Mouse (Mus musculus): ENCODE data around the gene Cep68. TPM values are rescaled to one million over a fixed set of nuclear protein-coding genes. Genes with fewer than 3 reads are reported as not detected.

Cep68 gene
- polyA plus RNA-seq, 1 experiment from 2014 or later, result 24.9 TPM

DNA sequence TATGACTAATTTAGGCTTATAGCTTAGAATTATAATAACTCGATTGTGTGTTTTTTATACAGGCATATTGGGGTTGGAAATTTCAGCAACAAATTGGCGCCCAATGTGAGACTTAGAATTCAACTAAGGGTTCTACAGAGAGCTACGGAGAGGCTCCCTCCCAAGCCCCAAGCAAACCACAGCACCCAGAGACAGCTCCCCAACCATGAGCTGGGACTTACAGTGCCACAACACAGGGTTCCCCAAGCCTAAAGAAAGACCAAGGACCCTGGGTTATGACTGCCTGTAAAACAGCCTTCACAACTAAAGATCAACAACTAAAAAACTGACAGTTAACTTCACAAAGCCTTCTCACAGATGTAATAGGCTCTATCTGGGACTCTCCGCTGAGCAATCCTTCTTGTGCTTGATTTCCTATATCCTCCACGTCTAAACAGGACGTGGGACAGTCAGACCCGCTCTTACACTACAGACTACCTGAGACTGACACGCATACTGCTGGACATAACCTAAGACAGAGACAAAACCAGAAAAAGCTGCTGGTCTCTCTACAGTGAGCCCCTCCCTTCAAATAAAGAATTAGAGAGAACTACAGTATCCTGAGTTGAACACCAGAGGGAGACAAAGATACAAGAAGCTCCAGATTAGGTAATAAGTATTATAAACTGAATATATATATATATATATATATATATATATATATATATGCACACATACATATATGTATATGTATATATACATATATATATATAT, 13.6 kb upstream of the Cep68 start:
- DNase-seq (ENCODE audit: low spot score), result peak; percentile 73

DNA sequence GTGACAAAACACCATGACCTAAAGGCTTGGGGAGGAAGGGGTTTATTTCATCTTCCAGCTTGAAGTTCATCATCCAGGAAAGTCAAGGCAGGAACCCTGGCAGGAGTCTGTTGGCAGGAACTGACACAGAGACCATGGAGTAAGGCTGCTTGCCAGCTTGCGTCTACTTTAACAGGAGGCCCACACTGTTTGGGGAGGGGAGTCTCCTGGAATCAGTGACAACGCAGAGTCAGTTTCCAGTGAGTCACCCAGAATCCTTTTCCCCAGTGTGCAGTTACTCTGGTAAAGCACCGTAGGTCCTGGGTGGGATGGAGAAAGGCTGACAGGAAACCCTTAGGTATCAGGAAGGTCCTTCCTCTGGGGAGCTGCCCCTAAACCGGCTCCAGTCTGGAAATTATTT, 5.6 kb upstream of the Cep68 start:
- WGBS, result 87% methylated on average over 4 of the region's 4 CpGs
- Histone ChIP-seq H3K4me2 (ENCODE audit: low read length) (no peak overlapping the region), H3K27ac (ENCODE audit: low read depth, low read length) (no peak overlapping the region), H3K27me3 (replicated peaks; ENCODE audit: control insufficient read depth, insufficient read depth, low read length) (no peaks in the 10 kb centered on the region), H3K9ac (ENCODE audit: low read length) (no peak overlapping the region), H3K36me3 (ENCODE audit: control insufficient read depth, insufficient read depth, low read length) (no peaks in the 10 kb centered on the region), H3K4me3 (ENCODE audit: low read depth, low read length) (no peak overlapping the region), H3K4me1 (ENCODE audit: control insufficient read depth, insufficient read depth, low read length) (no peaks in the 10 kb centered on the region), H3K9me3 (replicated peaks; ENCODE audit: control insufficient read depth, low read length) (no peaks in the 10 kb centered on the region)
- no peak for ATAC-seq
- DNase-seq (ENCODE audit: low spot score), result no peak

More for the DNA sequence above, 13.6 kb upstream of the Cep68 start:
- Histone ChIP-seq H3K36me3 (ENCODE audit: control insufficient read depth, insufficient read depth, low read length) (no peaks in the 10 kb centered on the region), H3K4me3 (ENCODE audit: low read depth, low read length) (no peak overlapping the region), H3K27me3 (replicated peaks; ENCODE audit: control insufficient read depth, insufficient read depth, low read length) (no peaks in the 10 kb centered on the region), H3K9ac (ENCODE audit: low read length) (no peak overlapping the region), H3K9me3 (replicated peaks; ENCODE audit: control insufficient read depth, low read length) (no peaks in the 10 kb centered on the region), H3K4me1 (ENCODE audit: control insufficient read depth, insufficient read depth, low read length) (no peaks in the 10 kb centered on the region), H3K4me2 (ENCODE audit: low read length) (no peak overlapping the region), H3K27ac (ENCODE audit: low read depth, low read length) (no peak overlapping the region)
- WGBS, result 55% methylated on average over 8 of the region's 8 CpGs
- peak; percentile 71 for ATAC-seq

DNA sequence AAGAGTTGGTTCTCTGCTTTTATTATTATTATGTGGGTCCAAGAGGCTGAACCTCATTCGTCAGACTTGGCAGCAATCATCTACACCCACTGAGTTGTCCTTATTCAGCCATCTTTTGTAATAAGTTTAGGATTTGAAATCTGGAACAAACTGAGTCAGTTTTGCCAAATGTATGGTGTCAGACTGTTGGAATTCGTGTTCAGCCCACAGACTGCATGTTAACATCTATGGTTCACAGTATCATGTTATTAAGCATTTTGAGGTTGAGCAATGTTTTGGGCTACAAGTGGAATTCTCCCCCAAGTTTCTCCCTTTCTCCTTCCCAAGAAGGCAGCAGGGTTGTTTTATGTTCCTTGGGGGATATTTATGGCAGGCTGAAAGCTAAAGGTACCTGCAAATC, 3.9 kb upstream of the Cep68 start:
- Histone ChIP-seq H3K27me3 (replicated peaks; ENCODE audit: control insufficient read depth, insufficient read depth, low read length) (no peaks in the 10 kb centered on the region), H3K4me2 (ENCODE audit: low read length) (no peak overlapping the region), H3K9me3 (replicated peaks; ENCODE audit: control insufficient read depth, low read length) (no peaks in the 10 kb centered on the region), H3K27ac (ENCODE audit: low read depth, low read length) (no peak overlapping the region), H3K9ac (ENCODE audit: low read length) (no peak overlapping the region), H3K36me3 (ENCODE audit: control insufficient read depth, insufficient read depth, low read length) (no peaks in the 10 kb centered on the region), H3K4me1 (ENCODE audit: control insufficient read depth, insufficient read depth, low read length) (peaks cover 4% of the 10 kb centered on the region; the same call in 1 of the 2 replicates), H3K4me3 (ENCODE audit: low read depth, low read length) (no peak overlapping the region)
- DNase-seq (ENCODE audit: low spot score), result no peak
- WGBS, result 68% methylated on average over 2 of the region's 2 CpGs
- no peak for ATAC-seq

DNA sequence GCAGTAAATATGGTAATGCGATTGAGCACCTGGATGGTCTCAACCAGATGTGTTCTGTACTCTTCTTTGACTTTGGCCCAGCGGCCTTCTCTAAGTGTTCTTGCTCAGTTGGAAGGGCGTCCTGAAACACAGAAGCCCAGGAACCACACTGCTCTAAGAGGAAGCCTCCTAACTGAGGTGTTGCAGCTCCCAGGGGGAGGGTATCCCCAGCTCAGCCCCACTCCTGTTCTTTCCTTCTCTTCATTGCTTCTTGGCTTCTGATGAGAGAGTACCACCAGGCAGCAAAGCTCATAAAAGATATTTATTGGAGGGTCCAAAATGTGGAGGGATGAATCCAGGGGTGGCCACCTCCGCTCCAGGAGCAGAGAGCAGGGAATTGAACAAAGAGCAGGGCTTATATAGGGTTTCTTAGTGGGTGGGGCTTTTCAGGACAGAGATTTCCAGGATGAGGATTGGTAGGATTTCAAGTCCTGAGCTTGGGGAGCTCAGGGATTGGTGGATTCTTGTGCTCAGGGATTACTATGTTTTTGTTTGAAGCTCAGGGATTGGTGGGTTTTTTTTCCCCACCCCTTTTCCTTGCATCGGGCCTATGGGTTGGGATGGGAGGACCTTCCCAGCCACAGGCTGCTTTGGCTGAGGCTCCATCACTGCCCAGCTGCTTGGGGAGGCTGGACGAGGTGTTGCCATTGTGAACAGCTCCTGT, 1.4 kb upstream of the Cep68 start:
- no peaks in the 10 kb centered on the region for H3K27me3 ChIP-seq (replicated peaks; ENCODE audit: control insufficient read depth, insufficient read depth, low read length)
- DNase-seq (ENCODE audit: low spot score) (no peak), ATAC-seq (no peak)
- H3K9me3 ChIP-seq (replicated peaks; ENCODE audit: control insufficient read depth, low read length), result no peaks in the 10 kb centered on the region
- no peak overlapping the region for H3K27ac ChIP-seq (ENCODE audit: low read depth, low read length)
- H3K4me3 ChIP-seq (ENCODE audit: low read depth, low read length), result no peak overlapping the region
- peaks cover 15% of the 10 kb centered on the region for H3K4me1 ChIP-seq (ENCODE audit: control insufficient read depth, insufficient read depth, low read length)
- 0 out of 2 replicates have a peak, but pooled peaks cover 7% of the 10 kb centered on the region for H3K36me3 ChIP-seq (ENCODE audit: control insufficient read depth, insufficient read depth, low read length)
- H3K9ac ChIP-seq (ENCODE audit: low read length), result no peak overlapping the region
- WGBS, result 91% methylated on average over 6 of the region's 6 CpGs
- H3K4me2 ChIP-seq (ENCODE audit: low read length), result no peak overlapping the region

DNA sequence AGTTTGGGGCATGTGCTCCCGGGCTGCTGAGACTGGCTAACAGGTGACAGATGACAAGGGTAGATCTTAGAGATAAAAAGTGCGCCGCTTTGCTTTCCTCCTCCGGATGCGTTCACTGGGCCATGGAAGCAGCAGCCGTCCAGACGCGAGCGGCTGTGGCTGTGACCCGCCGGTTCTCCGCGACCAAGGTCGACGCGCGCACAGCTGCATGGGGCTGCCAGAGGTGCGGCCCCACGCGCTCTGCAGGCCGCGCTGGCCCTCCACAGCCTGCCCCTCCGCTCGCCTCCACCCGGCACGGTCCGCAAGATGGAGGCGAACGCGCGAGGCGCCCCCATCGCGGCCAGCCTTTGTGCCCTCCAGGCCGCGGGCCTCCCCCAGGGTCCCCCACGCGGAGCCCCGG, 389 bp downstream of the Cep68 start:
- Histone ChIP-seq H3K4me1 (ENCODE audit: control insufficient read depth, insufficient read depth, low read length) (peaks cover 15% of the 10 kb centered on the region), H3K27me3 (replicated peaks; ENCODE audit: control insufficient read depth, insufficient read depth, low read length) (no peaks in the 10 kb centered on the region), H3K4me3 (ENCODE audit: low read depth, low read length) (peak overlapping the region; percentile 94), H3K9me3 (replicated peaks; ENCODE audit: control insufficient read depth, low read length) (no peaks in the 10 kb centered on the region), H3K9ac (ENCODE audit: low read length) (peak overlapping the region; percentile 94), H3K36me3 (ENCODE audit: control insufficient read depth, insufficient read depth, low read length) (peaks cover 17% of the 10 kb centered on the region; the same call in 1 of the 2 replicates), H3K27ac (ENCODE audit: low read depth, low read length) (peak overlapping the region; percentile 82), H3K4me2 (ENCODE audit: low read length) (peak overlapping the region; percentile 91)
- ATAC-seq (peak; percentile 72), DNase-seq (ENCODE audit: low spot score) (peak; percentile 37)
- under 1% methylated on average over 29 of the region's 39 CpGs for WGBS

DNA sequence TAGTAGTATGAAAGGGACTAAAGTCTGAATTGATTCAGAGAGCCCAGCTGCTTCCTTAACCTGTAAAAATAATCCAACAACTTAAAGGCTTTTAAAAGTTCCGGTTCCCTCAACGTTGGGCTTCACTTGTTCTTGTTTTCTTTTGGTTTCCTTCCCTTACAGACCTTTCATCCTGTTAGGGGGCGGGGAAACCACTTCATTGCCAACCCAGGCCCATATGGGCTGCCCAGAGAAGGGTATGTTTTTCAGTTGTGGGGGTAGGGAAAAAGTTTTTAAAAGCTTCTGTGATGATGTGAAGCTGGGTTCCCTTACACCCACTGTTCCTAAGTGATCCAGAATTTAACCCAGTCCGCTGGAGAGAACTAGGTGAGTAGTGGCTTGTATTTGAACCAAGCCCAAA, 952 bp downstream of the Cep68 start:
- 7% methylated on average over 4 of the region's 4 CpGs for WGBS
- peaks cover 15% of the 10 kb centered on the region for H3K4me1 ChIP-seq (ENCODE audit: control insufficient read depth, insufficient read depth, low read length)
- H3K27ac ChIP-seq (ENCODE audit: low read depth, low read length), result peak overlapping the region; percentile 82; the same call in 1 of the 2 replicates
- H3K9ac ChIP-seq (ENCODE audit: low read length), result peak overlapping the region; percentile 94
- no peaks in the 10 kb centered on the region for H3K9me3 ChIP-seq (replicated peaks; ENCODE audit: control insufficient read depth, low read length)
- peaks cover 17% of the 10 kb centered on the region; the same call in 1 of the 2 replicates for H3K36me3 ChIP-seq (ENCODE audit: control insufficient read depth, insufficient read depth, low read length)
- peak overlapping the region; percentile 94 for H3K4me3 ChIP-seq (ENCODE audit: low read depth, low read length)
- ATAC-seq, result no peak
- H3K4me2 ChIP-seq (ENCODE audit: low read length), result peak overlapping the region; percentile 91
- H3K27me3 ChIP-seq (replicated peaks; ENCODE audit: control insufficient read depth, insufficient read depth, low read length), result no peaks in the 10 kb centered on the region
- DNase-seq (ENCODE audit: low spot score), result no peak

DNA sequence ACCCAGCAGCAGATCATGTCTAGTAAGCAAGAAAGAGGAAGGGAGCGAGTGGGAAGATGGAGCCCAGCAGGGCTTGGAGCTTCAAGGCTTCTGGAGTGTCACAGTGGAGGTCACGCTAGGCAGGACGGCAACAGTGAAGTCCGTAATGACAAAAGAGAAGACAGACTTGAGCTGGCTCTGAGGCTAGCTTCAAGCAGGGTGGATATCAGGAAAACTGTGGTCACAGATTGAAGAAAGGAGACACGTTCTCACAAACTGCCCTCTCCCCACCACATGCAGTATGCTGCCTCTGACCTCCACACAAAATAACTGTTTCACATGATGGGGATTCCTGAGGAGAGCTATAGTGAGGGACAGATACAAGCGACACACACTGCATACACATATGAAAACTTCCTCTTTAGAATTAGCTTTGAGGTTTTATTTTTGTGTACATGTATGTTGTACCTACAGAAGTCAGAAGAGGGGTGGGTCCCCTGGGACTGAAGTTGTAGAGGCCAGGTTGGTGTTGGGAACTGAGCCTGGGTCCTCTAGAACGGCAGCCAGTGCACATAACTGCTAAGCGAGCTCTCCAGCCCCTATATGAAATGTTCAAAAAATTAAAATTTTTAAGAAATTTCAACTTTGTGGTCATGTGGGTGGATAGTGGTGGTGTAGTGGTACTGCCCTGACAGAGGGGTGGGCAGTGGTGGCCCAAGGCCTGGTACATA, 1.9 kb downstream of the Cep68 start:
- H3K4me1 ChIP-seq (ENCODE audit: control insufficient read depth, insufficient read depth, low read length), result peaks cover 15% of the 10 kb centered on the region

DNA sequence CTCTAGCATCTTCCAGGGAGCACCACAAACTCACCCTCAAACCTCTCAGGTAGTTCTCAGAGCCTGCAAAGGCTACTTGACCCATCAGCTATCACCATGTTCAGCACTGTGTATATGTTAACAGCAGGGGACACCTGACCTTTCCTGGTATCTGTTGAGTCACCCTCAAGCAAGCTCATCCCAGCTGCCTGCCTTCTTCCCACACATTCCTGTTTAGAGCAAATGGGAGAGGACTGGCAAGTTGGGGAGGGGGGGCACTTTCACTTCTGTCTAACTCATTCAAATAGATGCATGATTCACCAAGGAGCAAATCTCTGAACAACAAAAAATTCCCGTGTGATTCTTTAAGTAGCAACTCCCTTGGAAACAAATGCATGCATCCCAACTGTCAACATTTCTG, 2.6 kb downstream of the Cep68 start:
- peaks cover 15% of the 10 kb centered on the region for H3K4me1 ChIP-seq (ENCODE audit: control insufficient read depth, insufficient read depth, low read length)
- WGBS, result 79% methylated on average over 1 of the region's 1 CpGs

More for the DNA sequence above, 1.9 kb downstream of the Cep68 start:
- no peak for ATAC-seq
- Histone ChIP-seq H3K9ac (ENCODE audit: low read length) (no peak overlapping the region), H3K9me3 (replicated peaks; ENCODE audit: control insufficient read depth, low read length) (no peaks in the 10 kb centered on the region), H3K4me2 (ENCODE audit: low read length) (peak overlapping the region; percentile 91; the same call in 1 of the 2 replicates), H3K36me3 (ENCODE audit: control insufficient read depth, insufficient read depth, low read length) (peaks cover 22% of the 10 kb centered on the region; the same call in 1 of the 2 replicates), H3K4me3 (ENCODE audit: low read depth, low read length) (no peak overlapping the region), H3K27me3 (replicated peaks; ENCODE audit: control insufficient read depth, insufficient read depth, low read length) (no peaks in the 10 kb centered on the region), H3K27ac (ENCODE audit: low read depth, low read length) (no peak overlapping the region)
- WGBS, result 87% methylated on average over 8 of the region's 8 CpGs
- no peak for DNase-seq (ENCODE audit: low spot score)

More for the DNA sequence above, 2.6 kb downstream of the Cep68 start:
- ATAC-seq, result no peak
- Histone ChIP-seq H3K27me3 (replicated peaks; ENCODE audit: control insufficient read depth, insufficient read depth, low read length) (no peaks in the 10 kb centered on the region), H3K9ac (ENCODE audit: low read length) (no peak overlapping the region), H3K27ac (ENCODE audit: low read depth, low read length) (no peak overlapping the region), H3K9me3 (replicated peaks; ENCODE audit: control insufficient read depth, low read length) (no peaks in the 10 kb centered on the region), H3K4me3 (ENCODE audit: low read depth, low read length) (no peak overlapping the region), H3K4me2 (ENCODE audit: low read length) (no peak overlapping the region), H3K36me3 (ENCODE audit: control insufficient read depth, insufficient read depth, low read length) (peaks cover 26% of the 10 kb centered on the region; the same call in 1 of the 2 replicates)
- DNase-seq (ENCODE audit: low spot score), result no peak
